Mouse (Mus musculus): ENCODE results near the gene Qprt.

GRCm38 (mm10) chr7:127112921-127113597, 9.0 kb downstream of the Qprt start:
- TF ChIP-seq CTCF (IDR thresholded peaks at IDR 0.05; ENCODE audit: low read depth) (no peak), EP300 (IDR thresholded peaks at IDR 0.05; ENCODE audit: low read depth) (no peak)
